Mouse (Mus musculus) embryonic facial prominence, embryonic 12.5 days (tissue): ENCODE results near the gene Bok. TPM values are rescaled to one million over a fixed set of nuclear protein-coding genes. Genes with fewer than 3 reads are reported as not detected.

ENCODE experiments used
- ATAC-seq: fragments of 200-750 bp; cut with Nextera tagmentation; 2 replicates; pipeline ENCODE4 v1.8.0; 2017; ENCODE audit not compliant: insufficient number of reproducible peaks, insufficient read depth, low FRiP score, low TSS enrichment
- H3K27ac ChIP-seq: fragments of 300-500 bp; sonication (generic); 2 replicates; pipeline ENCODE4 v1.5.1; 2016; ENCODE audit warnings: mild to moderate bottlenecking
- H3K27me3 ChIP-seq: fragments of 300-500 bp; sonication (generic); 2 replicates; pipeline ENCODE4 v1.6.1; 2016; ENCODE audit warnings: mild to moderate bottlenecking, moderate library complexity
- H3K36me3 ChIP-seq: fragments of 300-500 bp; sonication (generic); 2 replicates; pipeline ENCODE4 v1.6.1; 2016; ENCODE audit warnings: mild to moderate bottlenecking
- H3K4me1 ChIP-seq: fragments of 300-500 bp; sonication (generic); 2 replicates; pipeline ENCODE4 v1.6.1; 2016
- H3K4me2 ChIP-seq: fragments of 300-500 bp; sonication (generic); replicated peaks from 2 replicates; pipeline ENCODE4 v1.6.1; 2016; ENCODE audit warnings: mild to moderate bottlenecking, moderate library complexity
- H3K4me3 ChIP-seq: fragments of 300-500 bp; sonication (generic); 2 replicates; pipeline ENCODE4 v1.5.1; 2016; ENCODE audit warnings: mild to moderate bottlenecking
- H3K9ac ChIP-seq: fragments of 300-500 bp; sonication (generic); 2 replicates; pipeline ENCODE4 v1.6.1; 2016; ENCODE audit warnings: mild to moderate bottlenecking, moderate library complexity
- H3K9me3 ChIP-seq: fragments of 300-500 bp; sonication (generic); 2 replicates; pipeline ENCODE4 v1.6.1; 2016; ENCODE audit warnings: mild to moderate bottlenecking, moderate library complexity
- WGBS: fragments of 180-500 bp; shearing (Covaris S2); methylation state at CpG from one replicate; pipeline ENCODE4 v1.1.7; 2016; 5-methylcytosine and 5-hydroxymethylcytosine counted together
- polyA plus RNA-seq: library from polyadenylated mRNA; unstranded; fragments of >200 nt; fragmentation: Nextera tagmentation; extraction: Ambion mirVana; gene quantifications from 2 replicates; pipeline ENCODE4 v1.2.1, GENCODE M21; 2016

Bok gene
- polyA plus RNA-seq, 1 experiment from 2014 or later, result 34.2 TPM

DNA sequence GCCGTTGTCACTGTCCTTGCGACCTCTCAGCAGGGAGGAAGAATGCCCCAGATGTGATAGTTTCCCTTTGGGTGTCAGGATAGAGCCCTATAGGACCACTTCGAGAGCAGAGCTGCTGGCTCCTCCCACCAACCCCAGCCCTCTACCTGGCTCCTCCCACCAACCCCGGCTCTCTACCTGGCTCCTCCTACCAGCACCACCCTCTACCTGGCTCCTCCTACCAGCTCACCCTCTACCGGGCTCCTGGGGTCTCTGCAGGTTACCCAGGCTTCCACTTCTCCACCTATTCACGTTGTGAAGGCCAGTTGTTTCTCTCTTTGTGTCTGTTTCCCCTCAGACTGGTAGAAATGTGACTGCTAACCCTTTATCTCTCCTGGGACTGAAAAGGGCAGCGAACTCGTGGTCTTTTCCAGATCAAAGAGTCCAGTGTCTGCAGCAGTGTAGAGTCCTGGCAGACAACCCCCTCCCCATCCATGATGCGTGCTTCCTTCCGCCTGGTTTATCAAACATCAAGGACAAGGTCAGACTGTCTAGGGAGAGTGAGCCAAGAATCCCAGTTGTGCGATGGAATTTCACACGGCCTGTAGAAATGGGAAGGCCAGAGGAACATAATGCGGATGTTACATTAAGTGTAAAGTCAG, 17.6 kb upstream of the Bok start:
- H3K4me3 ChIP-seq, result no peak overlapping the region
- H3K4me1 ChIP-seq, result peaks cover 12% of the 10 kb centered on the region; the same call in 1 of the 2 replicates
- no peaks in the 10 kb centered on the region for H3K27me3 ChIP-seq
- no peak overlapping the region for H3K27ac ChIP-seq
- 23% methylated on average over 13 of the region's 13 CpGs for WGBS
- no peak overlapping the region for H3K4me2 ChIP-seq
- no peak for ATAC-seq
- no peak overlapping the region for H3K9ac ChIP-seq
- H3K9me3 ChIP-seq, result no peaks in the 10 kb centered on the region
- no peaks in the 10 kb centered on the region for H3K36me3 ChIP-seq

DNA sequence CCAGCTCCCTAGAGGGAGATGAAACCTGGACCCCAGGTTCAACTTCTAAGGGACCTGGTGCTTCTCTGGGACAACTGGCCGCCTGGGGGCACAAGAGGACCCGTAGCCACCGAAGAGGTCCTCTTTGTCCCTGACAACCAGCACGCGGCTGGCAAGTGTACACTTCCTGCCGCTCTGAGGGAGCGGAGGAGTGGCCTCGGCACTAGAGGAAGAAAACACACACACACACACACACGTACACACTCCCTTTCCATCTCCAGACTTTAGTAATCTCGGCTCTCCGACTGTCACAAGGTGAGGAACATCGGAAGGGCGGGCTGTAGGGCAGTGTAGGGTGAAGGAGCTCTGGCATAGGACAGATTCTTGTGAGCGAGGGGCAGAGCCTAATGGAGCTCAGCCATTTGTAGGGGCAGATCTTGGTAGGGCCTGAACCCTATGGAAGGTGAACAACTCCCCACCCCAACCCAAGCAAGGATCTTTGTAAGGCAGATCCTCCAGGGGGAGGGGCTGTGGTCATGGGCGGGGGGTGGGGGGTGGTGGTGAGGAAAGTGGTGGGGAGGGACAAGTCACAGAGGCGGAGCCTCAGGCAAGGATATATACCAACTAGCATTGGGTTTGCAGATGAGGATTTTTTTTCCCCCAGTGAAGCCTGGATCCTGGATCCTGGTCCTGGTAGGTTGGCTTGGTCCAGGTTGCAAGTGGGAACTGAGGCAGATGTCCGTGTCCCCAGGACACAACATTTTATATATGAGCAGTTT, 16.5 kb upstream of the Bok start:
- no peaks in the 10 kb centered on the region for H3K27me3 ChIP-seq
- H3K9ac ChIP-seq, result peak overlapping the region; percentile 50
- no peaks in the 10 kb centered on the region for H3K9me3 ChIP-seq
- whole genome bisulfite sequencing, result 8% methylated on average over 17 of the region's 17 CpGs
- peak overlapping the region; percentile 43; the same call in 1 of the 2 replicates for H3K27ac ChIP-seq
- peak overlapping the region; percentile 56 for H3K4me2 ChIP-seq
- peaks cover 12% of the 10 kb centered on the region; the same call in 1 of the 2 replicates for H3K4me1 ChIP-seq
- H3K4me3 ChIP-seq, result peak overlapping the region; percentile 31
- peak; percentile 78 for ATAC-seq
- no peaks in the 10 kb centered on the region for H3K36me3 ChIP-seq

GRCm38 (mm10) chr1:93669941-93670340, 15.5 kb upstream of the Bok start:
- Histone ChIP-seq H3K27ac (no peak overlapping the region), H3K9me3 (no peaks in the 10 kb centered on the region), H3K4me1 (peaks cover 12% of the 10 kb centered on the region; the same call in 1 of the 2 replicates), H3K4me2 (no peak overlapping the region), H3K27me3 (no peaks in the 10 kb centered on the region), H3K4me3 (no peak overlapping the region), H3K9ac (no peak overlapping the region), H3K36me3 (no peaks in the 10 kb centered on the region)
- ATAC-seq, result no peak

GRCm38 (mm10) chr1:93672682-93673081, 12.8 kb upstream of the Bok start:
- no peak for ATAC-seq
- 88% methylated on average over 5 of the region's 5 CpGs for WGBS

GRCm38 (mm10) chr1:93678386-93678785, 7.1 kb upstream of the Bok start:
- 51% methylated on average over 2 of the region's 2 CpGs for WGBS
- no peaks in the 10 kb centered on the region for H3K4me1 ChIP-seq
- no peaks in the 10 kb centered on the region; the same call in 1 of the 2 replicates for H3K9me3 ChIP-seq
- no peak overlapping the region for H3K4me2 ChIP-seq
- H3K27ac ChIP-seq, result no peak overlapping the region
- no peaks in the 10 kb centered on the region for H3K36me3 ChIP-seq
- no peak overlapping the region for H3K4me3 ChIP-seq
- H3K27me3 ChIP-seq, result no peaks in the 10 kb centered on the region
- H3K9ac ChIP-seq, result no peak overlapping the region
- no peak for ATAC-seq

More at GRCm38 (mm10) chr1:93672682-93673081, 12.8 kb upstream of the Bok start:
- no peak overlapping the region for H3K4me3 ChIP-seq
- H3K4me2 ChIP-seq, result no peak overlapping the region
- H3K9me3 ChIP-seq, result no peaks in the 10 kb centered on the region
- no peaks in the 10 kb centered on the region for H3K36me3 ChIP-seq
- peaks cover 12% of the 10 kb centered on the region; the same call in 1 of the 2 replicates for H3K4me1 ChIP-seq
- H3K27ac ChIP-seq, result no peak overlapping the region
- no peak overlapping the region for H3K9ac ChIP-seq
- H3K27me3 ChIP-seq, result no peaks in the 10 kb centered on the region

DNA sequence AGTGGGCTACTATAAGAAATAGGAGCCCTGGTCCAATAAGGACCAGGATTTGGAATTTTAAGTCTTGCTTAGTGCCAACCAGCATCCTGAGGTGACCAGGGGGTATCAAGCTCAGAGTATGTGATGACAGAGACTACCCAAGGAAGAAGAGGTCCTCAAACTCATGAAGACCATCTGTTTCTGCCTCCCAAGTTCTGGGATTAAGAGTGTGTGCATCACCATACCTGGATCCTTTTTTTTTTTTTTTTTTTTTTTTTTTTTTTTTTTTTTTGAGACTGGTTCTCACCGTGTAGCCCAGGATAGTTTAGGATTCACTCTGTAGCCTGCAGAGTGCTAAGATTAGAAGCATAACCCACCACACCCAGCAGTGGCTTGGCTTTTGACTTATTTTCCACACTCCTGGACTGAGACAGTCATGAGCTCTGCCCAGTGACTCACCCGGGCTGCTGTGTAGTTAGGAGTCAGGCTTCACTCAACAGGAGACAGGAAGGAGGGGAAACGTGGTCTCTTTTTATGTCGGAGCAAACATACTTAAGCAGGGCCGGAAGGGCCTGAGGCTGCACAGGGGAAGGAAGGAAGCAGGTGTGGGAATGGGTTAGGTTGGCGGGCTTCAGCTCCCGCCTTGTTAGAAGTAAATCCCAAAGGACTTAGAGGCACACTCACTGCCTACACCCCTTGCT, 5.4 kb upstream of the Bok start:
- Histone ChIP-seq H3K4me3 (no peak overlapping the region), H3K4me2 (no peak overlapping the region), H3K9ac (no peak overlapping the region), H3K4me1 (no peaks in the 10 kb centered on the region), H3K27ac (no peak overlapping the region), H3K36me3 (no peaks in the 10 kb centered on the region), H3K27me3 (no peaks in the 10 kb centered on the region), H3K9me3 (no peaks in the 10 kb centered on the region; the same call in 1 of the 2 replicates)
- ATAC-seq, result no peak
- WGBS, result 58% methylated on average over 7 of the region's 7 CpGs

GRCm38 (mm10) chr1:93686245-93686960, 943 bp downstream of the Bok start:
- 3% methylated on average over 51 of the region's 51 CpGs for WGBS
- Histone ChIP-seq H3K4me1 (peaks cover 9% of the 10 kb centered on the region; the same call in 1 of the 2 replicates), H3K36me3 (0 out of 2 replicates have a peak, but pooled peaks cover 3% of the 10 kb centered on the region), H3K9ac (peak overlapping the region; percentile 68), H3K4me3 (peak overlapping the region; percentile 59), H3K27ac (peak overlapping the region; percentile 30; the same call in 1 of the 2 replicates), H3K4me2 (peak overlapping the region; percentile 90), H3K27me3 (peaks cover 11% of the 10 kb centered on the region; the same call in 1 of the 2 replicates), H3K9me3 (no peaks in the 10 kb centered on the region; the same call in 1 of the 2 replicates)
- peak; percentile 78 for ATAC-seq

GRCm38 (mm10) chr1:93686961-93687320, 1.5 kb downstream of the Bok start:
- Histone ChIP-seq H3K4me1 (peaks cover 9% of the 10 kb centered on the region; the same call in 1 of the 2 replicates), H3K4me2 (peak overlapping the region; percentile 90), H3K36me3 (0 out of 2 replicates have a peak, but pooled peaks cover 3% of the 10 kb centered on the region), H3K9me3 (no peaks in the 10 kb centered on the region), H3K27ac (no peak overlapping the region), H3K9ac (no peak overlapping the region), H3K4me3 (peak overlapping the region; percentile 59), H3K27me3 (peaks cover 11% of the 10 kb centered on the region; the same call in 1 of the 2 replicates)
- 60% methylated on average over 3 of the region's 3 CpGs for WGBS
- no peak for ATAC-seq

DNA sequence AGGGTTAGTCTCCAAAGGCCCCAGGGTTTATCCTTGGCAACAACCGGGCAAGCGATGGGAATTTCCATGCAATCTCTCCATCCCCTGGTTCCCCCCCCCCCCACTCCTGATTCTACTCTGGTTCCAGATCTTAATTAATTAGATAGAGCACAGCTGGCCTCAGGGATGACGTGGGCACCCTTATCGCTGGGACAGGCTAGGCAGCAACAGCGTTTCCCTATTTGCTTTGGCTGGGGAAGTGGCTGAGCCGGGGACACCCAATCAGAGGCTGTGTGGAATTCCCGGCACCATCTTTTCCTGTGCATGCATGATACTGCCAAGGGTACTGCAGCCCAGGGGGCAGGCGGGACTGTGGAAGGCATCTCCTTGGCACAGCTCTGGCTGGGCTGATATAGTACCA, 2.7 kb downstream of the Bok start:
- Histone ChIP-seq H3K9ac (no peak overlapping the region), H3K27ac (no peak overlapping the region), H3K4me3 (no peak overlapping the region), H3K4me1 (peaks cover 9% of the 10 kb centered on the region; the same call in 1 of the 2 replicates), H3K27me3 (peaks cover 11% of the 10 kb centered on the region; the same call in 1 of the 2 replicates), H3K36me3 (0 out of 2 replicates have a peak, but pooled peaks cover 3% of the 10 kb centered on the region), H3K9me3 (no peaks in the 10 kb centered on the region), H3K4me2 (no peak overlapping the region)
- WGBS, result 81% methylated on average over 8 of the region's 8 CpGs
- no peak for ATAC-seq

DNA sequence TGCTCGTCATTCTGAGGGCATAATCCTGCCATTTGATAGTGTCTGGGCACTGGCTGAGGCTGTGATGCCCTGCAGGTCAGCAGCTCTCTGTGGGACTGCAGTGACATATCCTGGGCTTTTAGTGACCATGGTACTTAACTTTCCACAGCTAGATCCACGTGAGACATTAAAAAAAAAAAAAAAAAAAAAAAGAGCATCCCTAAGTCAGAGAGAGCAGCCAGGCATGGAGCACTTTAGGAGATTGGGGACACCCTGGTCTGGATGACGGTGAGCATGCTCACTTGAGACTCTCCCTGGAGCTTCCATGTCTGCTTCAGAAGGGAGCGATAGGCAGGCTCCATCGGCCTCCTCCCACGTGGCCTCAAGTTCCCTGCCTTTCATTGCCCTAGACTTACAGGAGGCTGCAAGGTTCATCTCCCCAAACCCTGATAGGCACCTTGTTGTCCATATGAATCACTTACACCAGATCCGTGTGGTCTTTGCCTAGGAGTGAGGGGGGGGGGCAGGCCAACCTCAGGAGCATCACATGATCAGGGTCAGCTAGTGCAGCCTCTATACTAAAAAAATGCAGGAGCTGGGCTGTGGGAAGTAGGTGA, 4.5 kb downstream of the Bok start:
- WGBS, result 83% methylated on average over 7 of the region's 7 CpGs
- ATAC-seq, result no peak
- 0 out of 2 replicates have a peak, but pooled peaks cover 3% of the 10 kb centered on the region for H3K36me3 ChIP-seq
- H3K9ac ChIP-seq, result no peak overlapping the region
- no peak overlapping the region for H3K4me2 ChIP-seq
- no peak overlapping the region for H3K27ac ChIP-seq
- no peaks in the 10 kb centered on the region for H3K9me3 ChIP-seq
- H3K4me1 ChIP-seq, result peaks cover 9% of the 10 kb centered on the region; the same call in 1 of the 2 replicates
- H3K4me3 ChIP-seq, result no peak overlapping the region
- H3K27me3 ChIP-seq, result peaks cover 11% of the 10 kb centered on the region; the same call in 1 of the 2 replicates
